Mouse (Mus musculus) forebrain, embryonic 16.5 days (tissue): ENCODE results near the gene Susd4. TPM values are rescaled to one million over a fixed set of nuclear protein-coding genes. Genes with fewer than 3 reads are reported as not detected.

Source experiments
- ATAC-seq: fragments of 200-750 bp; cut with Nextera tagmentation; 2 replicates; pipeline ENCODE4 v1.8.0; 2017; ENCODE audit warnings: mild to moderate bottlenecking, moderate library complexity
- H3K27ac ChIP-seq: fragments of 300-500 bp; sonication (generic); 2 replicates; pipeline ENCODE4 v1.5.1; 2014; ENCODE audit warnings: low read length, control low read depth
- H3K27me3 ChIP-seq: fragments of 300-500 bp; sonication (generic); replicated peaks from 2 replicates; pipeline ENCODE4 v1.6.1; 2014; ENCODE audit warnings: low read length; ENCODE audit not compliant: control insufficient read depth, insufficient read depth
- H3K36me3 ChIP-seq: fragments of 300-500 bp; sonication (generic); 2 replicates; pipeline ENCODE4 v1.6.1; 2014; ENCODE audit not compliant: control insufficient read depth, insufficient read depth
- H3K4me1 ChIP-seq: fragments of 300-500 bp; sonication (generic); replicated peaks from 2 replicates; pipeline ENCODE4 v1.6.1; 2014; ENCODE audit warnings: low read length; ENCODE audit not compliant: control insufficient read depth, insufficient read depth
- H3K4me2 ChIP-seq: fragments of 300-500 bp; sonication (generic); 2 replicates; pipeline ENCODE4 v1.6.1; 2014; ENCODE audit warnings: mild to moderate bottlenecking, low read length, control low read depth
- H3K4me3 ChIP-seq: fragments of 300-500 bp; sonication (generic); replicated peaks from 2 replicates; pipeline ENCODE4 v1.5.1; 2014; ENCODE audit warnings: mild to moderate bottlenecking, low read length, control low read depth
- H3K9ac ChIP-seq: fragments of 300-500 bp; sonication (generic); replicated peaks from 2 replicates; pipeline ENCODE4 v1.6.1; 2014; ENCODE audit warnings: low read depth, low read length, control low read depth
- H3K9me3 ChIP-seq: fragments of 300-500 bp; sonication (generic); 2 replicates; pipeline ENCODE4 v1.6.1; 2016; ENCODE audit warnings: low read length; ENCODE audit not compliant: control insufficient read depth
- WGBS: fragments of 180-500 bp; shearing (Covaris S2); extraction: QIAGEN DNeasy Blood & Tissue Kit; methylation state at CpG from one replicate; pipeline ENCODE4 v1.1.7; 2014; 5-methylcytosine and 5-hydroxymethylcytosine counted together
- polyA plus RNA-seq: library from polyadenylated mRNA; unstranded; fragments of >200 nt; fragmentation: Nextera tagmentation; extraction: Ambion mirVana; gene quantifications from 2 replicates; pipeline ENCODE4 v1.2.1, GENCODE M21; 2015

The Susd4 gene
- polyA plus RNA-seq, 1 experiment from 2014 or later, result 46.7 TPM

DNA sequence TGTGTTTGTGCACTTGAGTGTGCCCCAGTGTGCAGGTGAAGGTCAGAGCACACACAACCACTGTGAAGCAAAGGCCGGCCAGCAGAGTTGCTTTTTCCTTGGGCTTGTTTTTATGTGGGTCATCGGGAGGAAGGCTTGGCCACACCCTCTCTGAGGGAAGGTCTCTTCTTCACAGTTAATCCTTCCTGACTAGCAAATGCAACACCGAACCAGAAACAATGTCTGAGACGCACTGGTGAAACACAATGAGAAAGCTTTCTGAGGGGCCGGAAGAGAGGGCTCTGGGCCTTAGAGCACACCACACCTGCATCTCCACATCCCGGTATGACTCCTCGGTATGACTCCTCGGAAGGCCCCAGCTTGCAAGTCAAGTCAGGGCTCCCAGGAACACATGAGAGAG, 12.4 kb upstream of the Susd4 start:
- Histone ChIP-seq H3K9me3 (no peaks in the 10 kb centered on the region), H3K4me1 (no peaks in the 10 kb centered on the region), H3K9ac (no peak overlapping the region), H3K4me2 (no peak overlapping the region), H3K36me3 (no peaks in the 10 kb centered on the region), H3K27me3 (no peaks in the 10 kb centered on the region), H3K4me3 (no peak overlapping the region), H3K27ac (no peak overlapping the region)
- 43% methylated on average over 8 of the region's 8 CpGs for WGBS
- no peak for ATAC-seq

DNA sequence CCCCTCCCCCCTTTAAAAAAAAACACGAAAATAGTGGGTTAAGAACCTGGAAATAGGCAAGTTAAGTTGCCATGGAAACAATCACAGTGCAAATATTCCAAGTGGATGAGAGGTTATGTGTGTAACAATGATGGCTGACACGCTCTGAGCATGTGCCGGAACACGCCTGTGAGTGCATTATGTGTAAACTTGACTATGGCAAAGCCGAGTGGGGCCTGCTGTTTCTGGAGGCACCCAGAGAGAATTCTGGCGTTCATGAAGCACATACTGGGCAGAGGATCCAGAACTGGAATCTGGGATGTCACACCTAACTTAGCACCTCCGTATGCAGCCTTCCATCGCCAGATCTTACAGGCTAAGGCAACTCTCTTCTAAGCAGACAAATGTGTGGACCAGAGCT, 10.0 kb upstream of the Susd4 start:
- no peaks in the 10 kb centered on the region for H3K4me1 ChIP-seq
- peak; percentile 33; the same call in 1 of the 2 replicates for ATAC-seq
- 69% methylated on average over 8 of the region's 8 CpGs for WGBS

DNA sequence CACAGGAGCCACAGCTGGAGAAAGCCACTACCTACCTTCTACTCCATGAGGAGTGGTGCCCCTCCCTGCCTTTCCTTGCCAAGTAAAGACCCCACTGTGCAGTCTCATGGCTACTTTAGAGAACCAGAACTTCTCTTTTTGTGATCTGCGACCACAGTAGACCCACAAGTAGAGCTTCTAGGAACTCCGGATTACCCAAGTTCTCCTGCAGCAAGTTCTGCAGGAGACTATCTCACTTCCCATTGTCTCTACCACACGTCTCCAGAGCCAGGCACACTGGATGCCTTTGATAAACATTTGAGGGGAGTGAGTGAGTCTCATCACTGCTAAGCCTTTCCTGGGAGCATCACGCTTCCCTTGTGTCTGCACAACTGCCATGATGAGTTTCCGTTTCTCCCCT, 8.8 kb upstream of the Susd4 start:
- no peak for ATAC-seq
- Histone ChIP-seq H3K36me3 (no peaks in the 10 kb centered on the region), H3K4me3 (no peak overlapping the region), H3K27me3 (no peaks in the 10 kb centered on the region), H3K4me1 (no peaks in the 10 kb centered on the region), H3K27ac (no peak overlapping the region), H3K4me2 (no peak overlapping the region), H3K9me3 (no peaks in the 10 kb centered on the region), H3K9ac (no peak overlapping the region)
- 82% methylated on average over 5 of the region's 5 CpGs for WGBS

More for the DNA sequence above, 10.0 kb upstream of the Susd4 start:
- Histone ChIP-seq H3K36me3 (no peaks in the 10 kb centered on the region), H3K4me2 (no peak overlapping the region), H3K27me3 (no peaks in the 10 kb centered on the region), H3K27ac (no peak overlapping the region; the same call in 1 of the 2 replicates), H3K4me3 (no peak overlapping the region), H3K9ac (no peak overlapping the region), H3K9me3 (no peaks in the 10 kb centered on the region)

DNA sequence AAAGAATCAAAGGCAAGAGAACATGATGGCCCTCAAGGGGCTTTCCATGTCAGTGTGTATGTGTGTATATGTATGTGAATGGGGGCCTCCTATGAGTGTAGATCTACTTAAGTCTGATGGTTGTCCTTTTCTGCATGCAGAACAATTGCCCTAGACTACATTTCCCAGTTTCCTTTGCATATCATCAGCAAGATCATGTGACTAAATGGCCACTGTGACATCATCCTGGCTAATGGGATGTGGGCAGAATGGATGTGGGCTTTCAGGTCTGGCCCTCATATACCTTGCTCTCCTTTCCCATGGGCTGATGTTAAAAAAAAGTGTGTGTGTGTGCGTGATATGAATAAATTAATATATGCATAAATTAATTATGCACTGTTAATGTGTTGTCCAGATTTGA, 4.9 kb upstream of the Susd4 start:
- Histone ChIP-seq H3K27me3 (no peaks in the 10 kb centered on the region), H3K9ac (no peak overlapping the region), H3K27ac (no peak overlapping the region), H3K4me3 (no peak overlapping the region), H3K9me3 (no peaks in the 10 kb centered on the region), H3K4me1 (peaks cover 2% of the 10 kb centered on the region; the same call in 1 of the 2 replicates), H3K4me2 (no peak overlapping the region), H3K36me3 (no peaks in the 10 kb centered on the region)
- 96% methylated on average over 1 of the region's 1 CpGs for WGBS
- ATAC-seq, result no peak

DNA sequence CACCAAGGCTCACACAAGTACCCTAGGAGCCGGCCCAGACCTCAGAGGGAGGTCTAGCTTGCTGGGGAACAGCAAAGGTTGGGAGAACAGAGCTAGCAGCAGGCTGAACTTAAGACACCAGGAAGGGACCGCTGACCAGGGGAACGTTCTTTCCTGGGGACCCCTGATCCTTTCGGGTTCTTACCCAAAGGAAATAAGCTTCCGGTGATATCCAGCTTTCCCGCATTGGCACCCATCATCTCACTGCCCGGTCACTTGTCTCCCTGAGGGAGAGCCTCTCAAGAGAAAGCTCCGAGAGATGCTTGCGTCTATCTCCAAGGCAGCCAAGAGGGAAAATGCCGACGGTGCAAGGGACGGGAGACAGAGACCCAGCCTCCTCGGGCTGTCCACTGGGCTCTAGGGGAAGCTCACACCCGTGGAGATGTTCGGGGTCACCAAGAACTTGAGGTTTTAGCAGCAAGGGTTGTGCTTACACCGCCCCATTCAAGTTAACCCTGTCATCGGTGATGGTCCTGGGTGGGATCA, 407 bp upstream of the Susd4 start:
- Histone ChIP-seq H3K9me3 (no peaks in the 10 kb centered on the region), H3K27ac (peak overlapping the region; percentile 75; the same call in 1 of the 2 replicates), H3K4me2 (peak overlapping the region; percentile 78), H3K27me3 (0 out of 2 replicates have a peak, but pooled peaks cover 3% of the 10 kb centered on the region), H3K36me3 (no peaks in the 10 kb centered on the region), H3K4me3 (peak overlapping the region; percentile 74), H3K4me1 (peaks cover 14% of the 10 kb centered on the region), H3K9ac (peak overlapping the region; percentile 73)
- 6% methylated on average over 17 of the region's 17 CpGs for WGBS
- no peak; the same call in 1 of the 2 replicates for ATAC-seq

DNA sequence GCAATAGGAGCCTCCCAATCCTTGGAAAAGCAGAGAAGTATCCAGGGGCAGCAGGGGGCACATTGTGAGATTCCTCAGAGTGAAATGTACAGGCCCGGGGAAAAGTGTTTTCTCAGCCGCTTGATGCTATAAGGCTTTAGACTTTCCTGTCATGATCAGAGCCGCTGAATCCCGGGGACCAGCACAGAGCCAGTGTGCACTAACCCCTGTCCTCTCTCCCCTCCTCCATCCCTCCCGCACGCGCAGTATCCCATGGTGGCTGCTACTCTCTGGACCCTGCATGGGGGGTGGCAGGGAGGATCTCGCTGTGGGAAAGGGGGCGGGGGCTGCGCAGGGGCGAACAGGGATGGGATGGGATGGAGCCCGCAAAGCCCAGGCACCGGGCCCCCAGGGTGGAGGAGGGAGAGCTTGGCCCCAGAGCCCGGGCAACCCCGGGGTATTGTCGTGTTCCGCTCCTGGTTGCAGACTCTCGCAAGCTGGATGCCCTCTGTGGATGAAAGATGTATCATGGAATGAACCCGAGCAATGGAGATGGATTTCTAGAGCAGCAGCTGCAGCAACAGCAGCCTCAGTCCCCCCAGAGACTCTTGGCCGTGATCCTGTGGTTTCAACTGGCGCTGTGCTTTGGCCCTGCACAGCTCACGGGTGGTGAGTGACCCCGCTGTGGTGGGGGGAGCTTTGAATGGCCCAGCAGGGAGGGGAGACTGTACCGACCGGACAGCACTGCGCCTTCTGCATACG, 1.1 kb downstream of the Susd4 start:
- peak overlapping the region; percentile 78 for H3K4me2 ChIP-seq
- peak overlapping the region; percentile 75 for H3K27ac ChIP-seq
- peak overlapping the region; percentile 73 for H3K9ac ChIP-seq
- WGBS, result 1% methylated on average over 27 of the region's 27 CpGs
- no peaks in the 10 kb centered on the region; the same call in 1 of the 2 replicates for H3K9me3 ChIP-seq
- no peaks in the 10 kb centered on the region for H3K36me3 ChIP-seq
- H3K4me1 ChIP-seq, result peaks cover 14% of the 10 kb centered on the region
- peak; percentile 65 for ATAC-seq
- H3K4me3 ChIP-seq, result peak overlapping the region; percentile 74
- 0 out of 2 replicates have a peak, but pooled peaks cover 3% of the 10 kb centered on the region for H3K27me3 ChIP-seq

DNA sequence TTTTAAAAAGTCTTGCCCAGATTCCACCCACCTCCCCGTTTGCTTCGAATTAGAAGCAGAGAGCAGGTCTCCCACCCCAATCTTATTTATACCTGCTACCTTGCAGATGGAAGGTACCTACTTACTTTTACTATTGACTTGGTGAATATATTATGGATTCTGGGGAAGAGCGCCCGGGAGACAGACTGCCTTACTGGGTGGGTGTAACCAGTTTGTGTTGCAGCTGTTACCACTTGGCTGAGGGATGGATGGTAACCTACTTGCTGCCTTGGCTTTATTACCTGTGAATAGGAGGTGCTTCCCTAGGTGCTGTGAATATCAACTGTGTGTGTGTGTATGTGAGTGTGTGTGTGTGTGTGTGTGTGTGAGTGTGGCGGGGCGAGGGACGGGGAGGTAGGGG, 11.9 kb downstream of the Susd4 start:
- H3K27ac ChIP-seq, result no peak overlapping the region
- H3K9me3 ChIP-seq, result no peaks in the 10 kb centered on the region
- no peak overlapping the region for H3K4me3 ChIP-seq
- H3K27me3 ChIP-seq, result no peaks in the 10 kb centered on the region
- H3K4me1 ChIP-seq, result no peaks in the 10 kb centered on the region
- H3K4me2 ChIP-seq, result no peak overlapping the region
- no peaks in the 10 kb centered on the region for H3K36me3 ChIP-seq
- no peak for ATAC-seq
- no peak overlapping the region for H3K9ac ChIP-seq
- 83% methylated on average over 7 of the region's 7 CpGs for WGBS

DNA sequence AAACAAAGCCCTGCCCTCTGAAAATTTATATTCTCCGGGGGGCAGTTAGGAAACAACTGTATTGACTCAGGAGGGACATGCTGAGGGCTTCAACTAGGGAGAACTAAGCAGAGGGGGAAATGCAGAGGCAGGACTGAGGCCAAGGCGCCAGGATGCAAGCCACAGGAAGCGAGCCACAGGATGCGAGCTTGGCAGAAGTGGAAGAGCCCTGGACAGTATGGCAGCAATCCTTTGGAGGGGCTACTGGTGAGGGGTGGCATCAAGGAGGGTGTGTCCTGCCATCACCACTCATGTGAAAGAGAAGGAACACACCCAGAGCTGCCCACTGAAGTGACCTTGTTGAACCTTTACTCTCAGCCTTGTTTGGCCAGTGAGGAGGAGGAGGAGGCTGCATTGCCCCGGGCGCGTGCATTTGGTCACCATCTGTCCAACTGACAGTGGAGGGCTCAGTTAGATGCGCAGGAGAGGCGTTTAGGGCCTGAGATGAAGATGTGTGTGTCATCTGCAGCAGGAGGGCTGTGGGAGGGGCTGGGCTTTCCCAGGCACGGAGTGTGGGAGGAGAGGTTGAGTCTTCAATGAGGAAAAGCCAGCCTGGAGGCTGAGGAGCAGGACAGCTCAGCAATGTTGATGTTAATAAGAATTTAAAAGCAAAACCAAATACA, 13.2 kb downstream of the Susd4 start:
- H3K4me2 ChIP-seq, result no peak overlapping the region
- no peaks in the 10 kb centered on the region for H3K36me3 ChIP-seq
- no peaks in the 10 kb centered on the region for H3K4me1 ChIP-seq
- no peak overlapping the region for H3K4me3 ChIP-seq
- no peaks in the 10 kb centered on the region for H3K9me3 ChIP-seq
- H3K27me3 ChIP-seq, result no peaks in the 10 kb centered on the region
- 81% methylated on average over 10 of the region's 10 CpGs for WGBS
- no peak overlapping the region for H3K9ac ChIP-seq
- no peak for ATAC-seq
- no peak overlapping the region for H3K27ac ChIP-seq

DNA sequence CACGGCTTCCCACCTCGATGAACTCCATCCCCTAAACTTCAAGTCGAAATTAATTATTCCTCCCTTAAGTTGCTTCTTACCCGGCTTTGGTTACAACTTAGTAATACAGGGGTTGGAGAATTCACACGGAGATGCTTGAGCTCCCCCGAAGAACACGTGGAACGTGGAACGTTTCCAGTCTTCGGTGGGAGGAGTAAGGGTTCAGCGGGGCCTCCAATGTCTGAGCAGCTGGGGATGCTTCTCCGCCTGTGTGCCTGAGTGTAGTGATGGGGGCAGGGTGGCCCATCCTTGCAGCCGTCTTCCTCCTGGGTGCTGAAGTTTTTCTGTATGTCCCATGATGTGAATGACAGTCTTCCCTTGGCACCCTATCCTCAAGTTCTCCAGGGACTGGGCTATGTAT, 14.6 kb downstream of the Susd4 start:
- 84% methylated on average over 13 of the region's 13 CpGs for WGBS
- no peak overlapping the region for H3K4me2 ChIP-seq
- ATAC-seq, result no peak
- H3K4me3 ChIP-seq, result no peak overlapping the region
- H3K36me3 ChIP-seq, result no peaks in the 10 kb centered on the region
- no peak overlapping the region for H3K9ac ChIP-seq
- H3K27me3 ChIP-seq, result no peaks in the 10 kb centered on the region
- no peaks in the 10 kb centered on the region for H3K9me3 ChIP-seq
- H3K4me1 ChIP-seq, result no peaks in the 10 kb centered on the region
- no peak overlapping the region for H3K27ac ChIP-seq
